Mouse (Mus musculus) MEL (cell line): ENCODE data around the gene Dop1a.

Experiments used
- CTCF ChIP-seq, 3 experiments: IDR thresholded peaks in 2 of 3; conservative IDR thresholded peaks in 1 of 3; 2 replicates each; pipeline ENCODE4 v1.5.1; 2011 to 2012; ENCODE audit warnings: low read length in 3 of 3, low read depth in 2 of 3, mild to moderate bottlenecking in 2 of 3, improper control_type of control experiment in 1 of 3, inconsistent platforms in 1 of 3, mixed read lengths in 1 of 3, moderate library complexity in 1 of 3; ENCODE audit not compliant: control insufficient read depth in 1 of 3, insufficient read depth in 1 of 3, poor library complexity in 1 of 3, severe bottlenecking in 1 of 3
- GATA1 ChIP-seq: IDR thresholded peaks from 2 replicates; pipeline ENCODE4 v1.6.1; 2011; ENCODE audit warnings: low read depth, low read length, improper control_type of control experiment
- KAT2A ChIP-seq: conservative IDR thresholded peaks from 2 replicates; pipeline ENCODE4 v1.6.1; 2012; ENCODE audit warnings: low read depth, low read length, improper control_type of control experiment, inconsistent platforms
- MAFK ChIP-seq: IDR thresholded peaks from 2 replicates; pipeline ENCODE4 v1.6.1; 2011; ENCODE audit warnings: low read depth, mild to moderate bottlenecking, low read length, improper control_type of control experiment, borderline replicate concordance
- MAX ChIP-seq: IDR thresholded peaks from 2 replicates; pipeline ENCODE4 v1.6.1; 2011; ENCODE audit warnings: low read length, improper control_type of control experiment
- RAD21 ChIP-seq: IDR thresholded peaks from 2 replicates; pipeline ENCODE4 v1.6.1; 2011; ENCODE audit warnings: mild to moderate bottlenecking, low read depth, low read length, improper control_type of control experiment

GRCm38 (mm10) chr9:86482236-86482635, 15.3 kb downstream of the Dop1a start:
- TF ChIP-seq MAFK: no peak
- TF ChIP-seq GATA1: no peak
- TF ChIP-seq CTCF (IDR thresholded peaks at IDR 0.05 in 2 of 3, conservative IDR thresholded peaks at IDR 0.05 in 1 of 3; ENCODE audit: control insufficient read depth in 1 of 3, insufficient read depth in 1 of 3, low read depth in 2 of 3, low read length in 3 of 3, poor library complexity in 1 of 3, severe bottlenecking in 1 of 3): no peak
- TF ChIP-seq RAD21: no peak
- TF ChIP-seq KAT2A: no peak
- TF ChIP-seq MAX: no peak
